Mouse (Mus musculus): Measurements from ENCODE around the gene Ppdpf.

The Ppdpf gene

GRCm38 (mm10) chr2:181218881-181219485 is 31.9 kb downstream of the Ppdpf start:
- DNase-seq (ENCODE audit: low read depth) = peak; percentile 46

GRCm38 (mm10) chr2:181219538-181220216 is 32.6 kb downstream of the Ppdpf start, which contains the start of gene Fndc11:
Gene Fndc11, plus strand, starts transcription at chr2:181220013.
- peak; percentile 61 for DNase-seq (ENCODE audit: low read depth)

DNA sequence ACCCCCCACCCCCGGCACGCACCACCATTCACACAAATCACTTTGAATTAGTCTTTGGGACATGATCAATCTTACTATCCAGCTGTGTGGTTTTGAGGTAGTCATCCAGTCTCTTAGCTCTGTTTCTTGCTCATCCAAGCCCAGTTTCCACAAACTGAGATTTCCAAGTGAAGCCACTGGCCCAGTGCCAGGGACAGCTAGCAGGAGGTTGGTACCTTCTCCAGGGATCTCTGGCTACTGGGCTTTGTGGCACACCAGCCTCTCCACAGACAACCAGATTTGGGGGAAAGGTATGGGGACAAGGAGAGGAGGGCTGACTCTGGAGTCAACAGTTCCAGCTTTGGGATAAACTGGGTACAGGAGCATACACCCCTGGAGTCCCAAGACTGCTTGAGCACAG is 33.3 kb downstream of the Ppdpf start:
- no peak for DNase-seq (ENCODE audit: low read depth)

DNA sequence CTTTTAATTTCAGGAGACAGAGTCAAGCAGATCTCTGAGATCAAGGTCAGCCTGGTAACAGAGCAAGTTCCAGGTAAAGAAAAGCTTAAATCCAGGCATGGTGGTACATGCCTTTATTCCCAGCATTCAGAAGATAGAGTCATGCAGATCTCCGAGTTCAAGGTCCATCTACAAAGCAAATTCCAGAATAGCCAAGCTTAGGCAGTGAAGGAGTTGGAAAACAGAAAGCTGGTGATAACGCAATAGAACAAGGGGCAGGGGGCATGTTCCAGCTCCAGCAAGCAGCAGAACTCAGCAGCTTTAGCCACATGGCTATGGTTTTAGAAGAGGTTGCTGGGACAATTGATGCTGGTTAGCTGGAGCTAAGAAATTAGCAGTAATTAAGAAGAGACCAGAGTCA is 37.9 kb downstream of the Ppdpf start:
- DNase-seq (ENCODE audit: low read depth) = no peak

- no peak for DNase-seq (ENCODE audit: low read depth)
Measured at GRCm38 (mm10) chr2:181227122-181227521, 40.1 kb downstream of the Ppdpf start.

- DNase-seq (ENCODE audit: low read depth) = no peak
Measured at GRCm38 (mm10) chr2:181228335-181228734, 41.3 kb downstream of the Ppdpf start.

DNA sequence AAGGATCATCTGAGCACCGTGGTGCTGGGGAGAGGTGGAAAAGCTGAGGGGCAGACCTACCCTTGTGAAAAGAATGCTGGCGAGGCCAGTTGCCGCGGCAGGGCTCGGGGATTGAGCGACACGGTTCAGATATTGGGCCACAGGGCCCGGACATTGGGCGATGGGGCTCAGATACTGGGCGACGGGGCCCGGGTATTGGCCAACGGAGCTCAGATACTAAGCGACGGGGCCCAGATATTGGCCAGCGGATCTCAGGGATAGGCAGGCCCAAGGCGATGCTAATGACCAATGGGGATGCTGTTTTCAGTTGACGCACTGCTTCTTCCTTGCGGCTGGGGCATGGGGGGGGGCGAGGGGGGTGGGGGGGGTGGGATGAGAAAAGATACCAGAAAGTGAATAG is 44.1 kb downstream of the Ppdpf start:
- no peak for DNase-seq (ENCODE audit: low read depth)

- DNase-seq (ENCODE audit: low read depth) = no peak
Measured at GRCm38 (mm10) chr2:181233443-181233842, 46.4 kb downstream of the Ppdpf start.

- no peak for DNase-seq (ENCODE audit: low read depth)
Measured at GRCm38 (mm10) chr2:181234680-181235079, 47.6 kb downstream of the Ppdpf start.

DNA sequence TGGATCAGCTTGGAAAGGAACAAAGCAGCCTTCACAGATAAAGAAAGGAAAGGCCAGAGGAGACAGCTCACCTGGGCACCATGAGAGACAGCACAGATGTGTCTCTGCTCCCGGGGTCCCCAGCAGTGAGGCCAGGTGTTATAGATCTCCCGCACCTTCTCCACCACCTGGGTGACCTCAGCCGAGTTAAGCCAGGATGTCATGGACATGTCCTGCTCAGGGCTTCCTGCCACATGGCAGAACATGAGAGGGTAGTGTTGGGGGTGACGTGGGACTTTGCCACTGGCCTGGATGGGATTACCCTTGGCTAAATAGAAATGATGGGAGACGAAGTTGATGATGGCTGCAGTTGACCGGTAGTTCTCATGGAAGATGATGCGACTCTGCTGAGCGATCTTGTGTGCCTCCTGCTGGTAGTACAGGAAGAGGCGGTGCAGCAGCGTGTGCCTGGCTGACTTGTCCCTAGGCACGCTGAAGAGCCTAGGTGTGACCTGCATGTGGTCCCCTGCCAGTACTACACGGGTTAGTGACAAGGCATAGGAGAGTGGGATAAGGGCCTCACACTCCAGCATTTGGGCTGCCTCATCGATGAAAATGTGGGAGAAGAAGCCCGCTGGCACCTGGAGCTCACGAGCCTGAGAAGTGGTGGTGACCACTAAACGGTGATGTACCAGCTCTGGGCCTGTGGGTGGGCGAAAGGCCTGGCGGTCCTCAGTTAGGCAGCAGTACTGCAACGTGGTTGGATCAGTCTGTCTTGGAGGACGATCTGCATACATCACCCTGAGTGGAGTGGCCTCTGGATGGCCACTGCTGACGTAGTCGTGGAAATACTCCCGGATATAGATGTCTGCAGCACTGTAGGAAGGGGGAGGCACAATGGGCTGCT is 48.9 kb downstream of the Ppdpf start:
- DNase-seq (ENCODE audit: low read depth) = no peak

GRCm38 (mm10) chr2:181237251-181238014 is 50.4 kb downstream of the Ppdpf start:
- DNase-seq (ENCODE audit: low read depth) = no peak

DNA sequence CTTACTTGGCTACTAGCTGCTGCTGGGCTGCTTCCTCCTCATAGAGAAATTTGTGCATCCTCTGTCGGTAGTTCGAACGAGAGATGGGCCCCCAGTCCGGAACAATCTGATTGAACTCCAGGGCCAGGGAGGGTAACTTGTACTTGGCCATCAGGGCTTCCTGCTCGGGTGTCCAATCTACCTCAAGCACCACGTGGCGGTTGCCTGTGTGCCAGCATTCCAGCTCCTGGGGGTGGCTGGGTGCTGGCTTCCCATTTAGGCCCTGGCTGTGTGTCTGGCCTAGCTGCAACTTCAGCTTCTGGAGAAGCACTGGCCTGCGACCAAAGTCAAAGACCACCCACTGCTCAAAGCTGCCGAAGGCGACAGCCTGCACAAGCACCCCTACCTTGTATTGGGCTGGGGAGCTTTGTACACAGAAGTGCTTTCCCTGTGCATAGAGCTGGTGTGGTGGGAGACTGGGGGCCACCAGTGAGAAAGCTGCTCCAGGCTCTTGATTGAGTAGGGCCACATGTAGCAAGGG is 51.1 kb downstream of the Ppdpf start:
- no peak for DNase-seq (ENCODE audit: low read depth)

All from 416B (cell line).